Mouse (Mus musculus): ENCODE measurements around the gene Dlx6.

Dlx6 gene

GRCm38 (mm10) chr6:6863160-6863870 is at the start of gene Dlx6:
TSS of gene Dlx6 (plus strand) at chr6:6863334.
- peak; percentile 9 for DNase-seq

GRCm38 (mm10) chr6:6816821-6817220 is 46.3 kb upstream of the Dlx6 start:
- no peak for DNase-seq

GRCm38 (mm10) chr6:6818036-6818788 is 44.9 kb upstream of the Dlx6 start:
- no peak for DNase-seq

GRCm38 (mm10) chr6:6819134-6819533 is 44.0 kb upstream of the Dlx6 start:
- DNase-seq, result no peak

- no peak for DNase-seq
Measured at GRCm38 (mm10) chr6:6825313-6825712, 37.8 kb upstream of the Dlx6 start.

GRCm38 (mm10) chr6:6826861-6827260 is 36.3 kb upstream of the Dlx6 start:
- DNase-seq, result no peak

- DNase-seq, result no peak
Measured at GRCm38 (mm10) chr6:6830446-6830845, 32.7 kb upstream of the Dlx6 start.

GRCm38 (mm10) chr6:6833301-6833700 is 29.8 kb upstream of the Dlx6 start:
- DNase-seq, result no peak

GRCm38 (mm10) chr6:6848541-6848940 is 14.6 kb upstream of the Dlx6 start:
- no peak for DNase-seq

- no peak for DNase-seq
Measured at GRCm38 (mm10) chr6:6849744-6850143, 13.4 kb upstream of the Dlx6 start.

GRCm38 (mm10) chr6:6850324-6851060 is 12.6 kb upstream of the Dlx6 start:
- DNase-seq, result no peak

- no peak for DNase-seq
Measured at GRCm38 (mm10) chr6:6851166-6851565, 12.0 kb upstream of the Dlx6 start.

GRCm38 (mm10) chr6:6852944-6853343 is 10.2 kb upstream of the Dlx6 start:
- DNase-seq, result no peak

- no peak for DNase-seq
Measured at GRCm38 (mm10) chr6:6854176-6854575, 9.0 kb upstream of the Dlx6 start.

- no peak for DNase-seq
Measured at GRCm38 (mm10) chr6:6854902-6855745, 8.0 kb upstream of the Dlx6 start.

- DNase-seq, result no peak
Measured at GRCm38 (mm10) chr6:6855746-6856185, 7.4 kb upstream of the Dlx6 start.

- no peak for DNase-seq
Measured at GRCm38 (mm10) chr6:6856316-6856715, 6.8 kb upstream of the Dlx6 start.

GRCm38 (mm10) chr6:6856881-6857280 is 6.3 kb upstream of the Dlx6 start:
- DNase-seq, result no peak

GRCm38 (mm10) chr6:6857766-6858165 is 5.4 kb upstream of the Dlx6 start:
- DNase-seq, result no peak

GRCm38 (mm10) chr6:6858571-6858970 is 4.6 kb upstream of the Dlx6 start:
- DNase-seq, result no peak

- DNase-seq, result no peak
Measured at GRCm38 (mm10) chr6:6859111-6859949, 3.8 kb upstream of the Dlx6 start.

GRCm38 (mm10) chr6:6859950-6860410 is 3.2 kb upstream of the Dlx6 start:
- DNase-seq, result no peak
